Mouse (Mus musculus) stomach, embryonic 16.5 days (tissue): ENCODE results near the gene Irf2bp1. TPM values are rescaled to one million over a fixed set of nuclear protein-coding genes. Genes with fewer than 3 reads are reported as not detected.
A peak's percentile ranks its signal among the peaks of the same experiment; 100 is the strongest.

Experiments used
- ATAC-seq: fragments of 200-750 bp; cut with Nextera tagmentation; 2 replicates; pipeline ENCODE4 v1.8.0; 2017; ENCODE audit warnings: moderate number of reproducible peaks, moderate TSS enrichment; ENCODE audit not compliant: insufficient read depth, low FRiP score
- H3K27ac ChIP-seq: fragments of 300-500 bp; sonication (generic); 2 replicates; pipeline ENCODE4 v1.5.1; 2014; ENCODE audit warnings: low read length
- H3K27me3 ChIP-seq: fragments of 300-500 bp; sonication (generic); 2 replicates; pipeline ENCODE4 v1.6.1; 2014; ENCODE audit warnings: low read length, control low read depth, mixed read lengths; ENCODE audit not compliant: control insufficient read depth, insufficient read depth
- H3K36me3 ChIP-seq: fragments of 300-500 bp; sonication (generic); 2 replicates; pipeline ENCODE4 v1.6.1; 2014; ENCODE audit warnings: low read length; ENCODE audit not compliant: control insufficient read depth, insufficient read depth
- H3K4me1 ChIP-seq: fragments of 300-500 bp; sonication (generic); 2 replicates; pipeline ENCODE4 v1.6.1; 2014; ENCODE audit warnings: low read length, control low read depth, mixed read lengths; ENCODE audit not compliant: control insufficient read depth, insufficient read depth
- H3K4me2 ChIP-seq: fragments of 300-500 bp; sonication (generic); 2 replicates; pipeline ENCODE4 v1.6.1; 2014; ENCODE audit warnings: low read depth, low read length, mixed read lengths
- H3K4me3 ChIP-seq: fragments of 300-500 bp; sonication (generic); replicated peaks from 2 replicates; pipeline ENCODE4 v1.5.1; 2014; ENCODE audit warnings: mild to moderate bottlenecking, low read length
- H3K9ac ChIP-seq: fragments of 300-500 bp; sonication (generic); 2 replicates; pipeline ENCODE4 v1.6.1; 2014; ENCODE audit warnings: low read length
- H3K9me3 ChIP-seq: fragments of 300-500 bp; sonication (generic); replicated peaks from 2 replicates; pipeline ENCODE4 v1.6.1; 2016; ENCODE audit warnings: low read length, control low read depth; ENCODE audit not compliant: control insufficient read depth
- WGBS: fragments of 180-500 bp; shearing (Covaris S2); extraction: QIAGEN DNeasy Blood & Tissue Kit; methylation state at CpG from one replicate; pipeline ENCODE4 v1.1.7; 2014; 5-methylcytosine and 5-hydroxymethylcytosine counted together
- polyA plus RNA-seq: library from polyadenylated mRNA; unstranded; fragments of >200 nt; fragmentation: Nextera tagmentation; extraction: Ambion mirVana; gene quantifications from 2 replicates; pipeline ENCODE4 v1.2.1, GENCODE M21; 2015

Gene Irf2bp1
- polyA plus RNA-seq, 1 experiment from 2014 or later = 14.3 TPM

DNA sequence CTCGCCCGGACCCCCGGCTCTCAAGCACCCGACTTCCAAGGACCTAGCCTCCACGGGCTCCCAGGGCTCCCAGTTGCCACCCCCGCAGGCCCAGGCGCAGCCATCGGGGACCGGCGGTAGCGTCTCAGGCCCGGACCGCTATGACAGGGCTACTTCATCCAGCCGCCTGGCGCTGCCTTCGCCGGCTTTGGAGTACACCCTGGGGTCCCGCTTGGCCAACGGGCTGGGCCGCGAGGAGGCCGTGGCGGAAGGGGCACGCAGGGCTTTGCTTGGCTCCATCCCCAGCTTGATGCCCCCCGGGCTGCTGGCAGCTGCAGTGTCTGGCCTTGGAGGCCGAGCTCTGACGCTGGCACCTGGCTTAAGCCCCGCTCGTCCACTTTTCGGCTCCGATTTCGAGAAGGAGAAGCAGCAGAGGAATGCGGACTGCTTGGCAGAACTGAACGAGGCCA lies 811 bp downstream of the Irf2bp1 start:
- peaks cover 50% of the 10 kb centered on the region for H3K4me1 ChIP-seq
- WGBS = 4% methylated on average over 34 of the region's 34 CpGs

DNA sequence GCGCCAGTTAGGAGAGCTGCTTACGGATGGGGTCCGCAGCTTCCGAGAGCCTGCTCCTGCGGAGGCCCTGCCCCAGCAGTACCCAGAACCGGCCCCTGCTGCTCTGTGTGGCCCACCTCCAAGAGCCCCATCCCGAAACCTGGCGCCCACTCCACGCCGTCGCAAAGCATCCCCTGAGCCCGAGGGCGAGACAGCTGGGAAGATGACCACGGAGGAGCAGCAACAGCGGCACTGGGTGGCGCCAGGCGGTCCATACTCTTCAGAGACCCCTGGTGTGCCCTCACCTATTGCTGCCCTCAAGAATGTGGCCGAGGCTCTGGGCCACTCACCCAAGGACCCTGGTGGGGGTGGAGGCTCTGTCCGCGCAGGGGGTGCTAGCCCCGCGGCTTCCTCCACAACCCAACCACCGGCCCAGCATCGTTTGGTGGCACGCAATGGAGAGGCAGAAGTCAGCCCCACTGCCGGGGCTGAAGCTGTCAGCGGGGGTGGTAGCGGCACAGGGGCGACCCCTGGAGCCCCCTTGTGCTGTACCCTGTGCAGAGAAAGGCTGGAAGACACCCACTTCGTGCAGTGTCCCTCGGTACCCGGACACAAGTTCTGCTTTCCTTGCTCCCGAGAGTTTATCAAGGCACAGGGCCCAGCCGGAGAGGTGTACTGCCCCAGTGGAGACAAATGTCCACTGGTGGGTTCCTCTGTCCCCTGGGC lies 1.7 kb downstream of the Irf2bp1 start:
- 73% methylated on average over 34 of the region's 34 CpGs for WGBS
- peaks cover 52% of the 10 kb centered on the region for H3K4me1 ChIP-seq
- no peak for ATAC-seq

More for the DNA sequence above, 811 bp downstream of the Irf2bp1 start:
- peaks cover 6% of the 10 kb centered on the region; the same call in 1 of the 2 replicates for H3K36me3 ChIP-seq
- H3K9ac ChIP-seq = peak overlapping the region; percentile 85
- ATAC-seq = no peak
- H3K9me3 ChIP-seq = no peaks in the 10 kb centered on the region
- peak overlapping the region; percentile 93 for H3K27ac ChIP-seq
- H3K4me3 ChIP-seq = peak overlapping the region; percentile 63
- no peaks in the 10 kb centered on the region for H3K27me3 ChIP-seq
- H3K4me2 ChIP-seq = peak overlapping the region; percentile 78

DNA sequence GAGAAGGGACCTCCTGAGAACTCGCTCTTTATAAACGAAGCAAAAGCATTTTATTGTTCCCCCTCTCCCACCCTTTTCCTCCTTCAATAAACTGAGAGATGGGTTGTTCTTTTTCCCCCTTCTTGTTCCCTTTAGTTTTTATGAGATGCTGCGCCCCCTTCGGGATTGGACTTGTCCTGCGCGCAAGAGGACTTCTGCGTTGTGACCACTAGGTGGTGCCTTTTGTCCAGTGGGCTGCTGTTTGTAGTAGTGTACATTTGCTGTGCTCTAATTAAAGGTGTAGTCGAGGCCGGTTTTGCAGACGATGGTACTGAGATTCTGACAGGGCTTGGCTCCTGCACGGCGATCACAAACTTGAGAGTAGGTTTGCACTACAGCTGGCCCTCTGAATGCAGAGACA lies 2.6 kb downstream of the Irf2bp1 start:
- peaks cover 6% of the 10 kb centered on the region; the same call in 1 of the 2 replicates for H3K36me3 ChIP-seq
- peak overlapping the region; percentile 42 for H3K9ac ChIP-seq
- peak overlapping the region; percentile 63 for H3K4me3 ChIP-seq
- peak overlapping the region; percentile 90 for H3K27ac ChIP-seq
- H3K4me1 ChIP-seq = peaks cover 45% of the 10 kb centered on the region
- peak overlapping the region; percentile 78 for H3K4me2 ChIP-seq
- ATAC-seq = no peak
- no peaks in the 10 kb centered on the region for H3K9me3 ChIP-seq
- no peaks in the 10 kb centered on the region for H3K27me3 ChIP-seq
- WGBS = 6% methylated on average over 12 of the region's 12 CpGs

More for the DNA sequence above, 1.7 kb downstream of the Irf2bp1 start:
- H3K27me3 ChIP-seq = no peaks in the 10 kb centered on the region
- H3K4me2 ChIP-seq = peak overlapping the region; percentile 78
- no peaks in the 10 kb centered on the region for H3K9me3 ChIP-seq
- H3K9ac ChIP-seq = peak overlapping the region; percentile 85
- H3K36me3 ChIP-seq = peaks cover 6% of the 10 kb centered on the region; the same call in 1 of the 2 replicates
- no peak overlapping the region for H3K27ac ChIP-seq
- H3K4me3 ChIP-seq = peak overlapping the region; percentile 63

DNA sequence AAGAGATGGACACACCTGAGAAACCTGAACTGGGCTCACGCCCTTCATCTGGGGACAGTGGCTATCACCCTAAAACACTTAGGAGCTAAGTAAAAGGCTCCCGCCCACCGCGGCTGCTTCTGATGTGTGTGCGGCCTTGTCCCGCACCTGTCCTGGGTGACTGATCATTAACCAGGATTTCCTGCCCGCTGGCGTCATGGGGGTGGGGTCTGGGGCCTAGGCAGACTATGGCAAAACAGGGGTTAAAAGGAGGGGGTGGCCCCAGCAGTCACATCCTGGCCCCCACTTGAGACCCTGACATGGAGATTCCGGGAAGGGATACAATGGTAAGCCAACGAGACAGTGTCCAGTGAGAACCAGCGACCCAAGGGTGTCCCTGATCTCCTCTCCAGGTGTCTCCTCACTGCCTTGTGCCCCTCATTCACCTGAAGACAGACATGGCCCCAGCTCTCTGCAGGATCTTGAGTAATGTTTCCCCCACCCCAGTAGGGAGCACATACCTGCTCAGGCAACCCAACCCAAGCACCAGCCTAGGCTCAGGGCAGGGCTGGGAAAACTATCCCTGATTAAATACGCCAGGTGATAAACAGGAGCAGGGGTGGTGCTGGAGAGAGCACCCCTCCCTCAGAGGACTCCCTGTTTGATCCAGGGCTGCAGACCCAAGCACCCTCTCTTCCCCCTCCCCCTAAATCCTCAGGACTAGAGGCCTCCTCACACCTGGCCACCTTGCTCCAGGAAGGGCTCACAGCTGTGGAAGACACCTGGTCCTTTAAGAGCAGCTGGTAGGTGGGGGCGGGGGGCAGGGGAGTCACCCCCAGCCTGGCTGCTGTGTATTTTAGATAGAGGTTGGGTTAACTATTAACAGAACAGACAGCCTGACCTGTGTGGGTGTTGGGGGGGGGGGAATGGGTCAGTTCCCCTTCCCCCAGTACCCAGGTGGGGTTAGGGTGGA lies 3.5 kb downstream of the Irf2bp1 start:
- peak; percentile 63 for ATAC-seq
- peaks cover 6% of the 10 kb centered on the region; the same call in 1 of the 2 replicates for H3K36me3 ChIP-seq
- peak overlapping the region; percentile 44 for H3K4me2 ChIP-seq
- peak overlapping the region; percentile 24; the same call in 1 of the 2 replicates for H3K9ac ChIP-seq
- H3K27me3 ChIP-seq = no peaks in the 10 kb centered on the region
- H3K4me3 ChIP-seq = no peak overlapping the region; the same call in 1 of the 2 replicates
- H3K4me1 ChIP-seq = peaks cover 43% of the 10 kb centered on the region
- WGBS = 50% methylated on average over 13 of the region's 13 CpGs
- H3K9me3 ChIP-seq = no peaks in the 10 kb centered on the region
- peak overlapping the region; percentile 90 for H3K27ac ChIP-seq

DNA sequence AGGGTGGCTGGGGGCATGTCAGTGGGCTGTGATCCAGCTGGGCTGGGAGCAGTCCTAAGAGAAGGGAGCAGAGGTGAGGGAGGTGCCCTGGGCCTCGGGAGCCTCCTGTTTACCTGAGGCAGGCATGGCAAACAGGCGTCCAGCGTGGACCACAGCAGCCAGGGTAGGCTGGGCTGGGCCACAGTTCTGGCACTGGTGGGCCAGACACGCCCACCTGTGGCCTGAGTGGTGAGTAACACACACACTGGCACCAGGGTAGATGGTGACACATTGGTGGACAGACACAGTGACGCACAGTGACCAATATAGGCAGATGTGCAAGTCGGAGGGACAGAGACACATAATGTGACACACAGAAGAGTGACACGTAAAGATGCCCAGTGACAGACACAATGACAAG lies 6.7 kb downstream of the Irf2bp1 start:
- Histone ChIP-seq H3K36me3 (no peaks in the 10 kb centered on the region), H3K9me3 (no peaks in the 10 kb centered on the region), H3K4me1 (peaks cover 33% of the 10 kb centered on the region), H3K27ac (no peak overlapping the region), H3K9ac (no peak overlapping the region), H3K4me2 (no peak overlapping the region), H3K4me3 (no peak overlapping the region), H3K27me3 (no peaks in the 10 kb centered on the region)
- ATAC-seq = no peak
- 69% methylated on average over 7 of the region's 7 CpGs for WGBS

DNA sequence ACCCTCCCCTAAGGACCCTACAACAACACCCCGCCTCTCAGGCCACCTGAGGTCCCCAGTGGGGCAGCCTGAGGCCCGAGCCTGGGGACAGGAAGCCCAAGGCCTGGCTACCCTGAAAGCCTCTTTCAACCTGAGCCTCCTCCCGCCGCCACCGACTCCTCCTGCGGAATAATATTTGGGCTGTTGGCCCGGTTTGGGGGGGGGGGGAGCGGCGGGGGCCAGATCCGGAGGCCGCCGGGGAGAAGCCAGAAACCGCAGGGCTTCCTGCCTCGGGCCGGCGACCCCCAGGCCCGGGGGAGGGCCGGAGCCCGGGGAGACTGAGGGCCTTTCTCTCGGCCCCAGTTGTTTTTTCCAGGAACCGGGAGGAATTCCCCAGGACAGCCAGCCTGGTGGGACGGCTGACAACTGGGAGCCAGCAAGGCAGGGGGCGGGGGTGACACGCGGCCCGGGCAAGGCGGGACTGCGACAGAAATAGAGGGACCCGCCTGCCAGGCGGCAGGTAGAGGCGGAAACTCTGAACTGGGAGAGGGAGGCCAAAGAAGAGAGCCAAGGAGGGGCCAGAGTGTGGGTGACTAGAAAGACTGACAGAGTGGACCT lies 8.3 kb downstream of the Irf2bp1 start:
- peaks cover 19% of the 10 kb centered on the region for H3K4me1 ChIP-seq
- ATAC-seq = peak; percentile 46
- H3K36me3 ChIP-seq = no peaks in the 10 kb centered on the region
- no peaks in the 10 kb centered on the region for H3K27me3 ChIP-seq
- H3K4me3 ChIP-seq = peak overlapping the region; percentile 44
- H3K9me3 ChIP-seq = no peaks in the 10 kb centered on the region
- WGBS = 3% methylated on average over 29 of the region's 31 CpGs
- peak overlapping the region; percentile 84 for H3K9ac ChIP-seq
- peak overlapping the region; percentile 70 for H3K4me2 ChIP-seq
- peak overlapping the region; percentile 77 for H3K27ac ChIP-seq

DNA sequence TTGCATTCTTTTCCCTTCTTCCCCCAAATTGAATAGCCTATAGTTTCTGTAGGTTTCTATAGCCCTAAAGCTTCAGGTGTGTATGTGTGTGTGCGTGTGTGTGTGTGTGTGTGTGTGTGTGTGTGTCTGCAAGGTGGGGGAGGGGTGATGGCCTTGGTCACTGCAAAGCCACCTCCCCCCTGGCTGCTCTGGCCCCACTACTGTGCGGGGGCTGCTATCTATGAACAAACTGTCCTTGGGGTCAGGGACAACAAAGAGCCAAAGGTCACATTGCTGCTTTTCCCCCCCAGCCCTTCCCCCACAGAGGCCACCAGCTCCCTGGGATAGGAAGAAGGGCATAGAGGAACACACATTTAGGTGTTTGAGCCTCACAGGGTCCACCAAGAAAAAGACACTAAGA lies 9.0 kb downstream of the Irf2bp1 start:
- ATAC-seq = no peak
- WGBS = 48% methylated on average over 2 of the region's 2 CpGs
- Histone ChIP-seq H3K36me3 (no peaks in the 10 kb centered on the region), H3K9ac (no peak overlapping the region), H3K27me3 (no peaks in the 10 kb centered on the region), H3K27ac (no peak overlapping the region; the same call in 1 of the 2 replicates), H3K4me1 (peaks cover 18% of the 10 kb centered on the region; the same call in 1 of the 2 replicates), H3K4me3 (no peak overlapping the region), H3K9me3 (no peaks in the 10 kb centered on the region), H3K4me2 (0 out of 2 replicates have a peak overlapping the region, but pooled peaks have one; percentile 70)

DNA sequence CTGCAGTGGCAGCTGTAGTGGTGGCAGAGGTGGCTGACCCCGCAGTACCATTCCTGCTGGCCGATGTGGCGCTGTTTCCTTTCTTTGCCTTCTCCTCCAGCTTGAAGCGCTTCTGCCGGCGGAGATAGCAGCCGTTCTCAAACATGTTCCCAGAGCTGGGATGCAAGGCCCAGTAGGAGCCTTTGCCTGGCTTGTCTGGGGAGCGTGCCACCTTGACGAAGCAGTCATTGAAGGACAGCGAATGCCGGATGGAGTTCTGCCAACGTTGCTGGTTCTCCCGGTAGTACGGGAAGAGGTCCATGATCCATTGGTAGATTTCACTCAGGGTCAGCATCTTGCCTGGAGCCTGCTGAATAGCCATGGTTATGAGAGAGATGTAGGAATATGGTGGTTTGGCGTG lies 10.6 kb downstream of the Irf2bp1 start:
- Histone ChIP-seq H3K4me3 (no peak overlapping the region), H3K27ac (no peak overlapping the region), H3K9me3 (no peaks in the 10 kb centered on the region), H3K36me3 (no peaks in the 10 kb centered on the region), H3K9ac (no peak overlapping the region), H3K27me3 (no peaks in the 10 kb centered on the region), H3K4me1 (peaks cover 13% of the 10 kb centered on the region; the same call in 1 of the 2 replicates), H3K4me2 (no peak overlapping the region)
- ATAC-seq = no peak
- 66% methylated on average over 15 of the region's 15 CpGs for WGBS
